Mouse (Mus musculus) MEL (cell line): Measurements from ENCODE around the gene Fgf23. TPM values are rescaled to one million over a fixed set of nuclear protein-coding genes. Genes with fewer than 3 reads are reported as not detected.

Experiments used
- DNase-seq: peaks from one replicate; pipeline ENCODE4 v3.0.0; 2011; ENCODE audit warnings: low read depth, low spot score
- H3K27ac ChIP-seq: 2 replicates; pipeline ENCODE4 v1.5.1; 2012; ENCODE audit warnings: low read depth, mild to moderate bottlenecking, control low read depth, low read length, moderate library complexity; ENCODE audit not compliant: control insufficient read depth
- H3K27me3 ChIP-seq, 2 experiments: fragments of 150-350 bp in 1 of 2; sonication (generic) in 1 of 2; 2 replicates each; pipeline ENCODE4 v1.6.1; 2012; ENCODE audit warnings: low read length in 2 of 2, mild to moderate bottlenecking in 2 of 2, improper control_type of control experiment in 1 of 2, moderate library complexity in 1 of 2; ENCODE audit not compliant: insufficient read depth in 2 of 2, control insufficient read depth in 1 of 2
- H3K36me3 ChIP-seq, 2 experiments: 2 replicates each; pipeline ENCODE4 v1.6.1; 2012 to 2014; ENCODE audit warnings: low read length in 2 of 2, improper control_type of control experiment in 1 of 2, inconsistent platforms in 1 of 2, mild to moderate bottlenecking in 1 of 2; ENCODE audit not compliant: insufficient read depth in 2 of 2, control insufficient read depth in 1 of 2
- H3K4me1 ChIP-seq, 2 experiments: fragments of 150-350 bp in 1 of 2; sonication (generic) in 1 of 2; 2 replicates each; pipeline ENCODE4 v1.6.1; 2012; ENCODE audit warnings: low read length in 2 of 2, improper control_type of control experiment in 1 of 2, mild to moderate bottlenecking in 1 of 2; ENCODE audit not compliant: insufficient read depth in 2 of 2, control insufficient read depth in 1 of 2
- H3K4me3 ChIP-seq, 2 experiments: fragments of 150-350 bp in 1 of 2; sonication (generic) in 1 of 2; 2 replicates each; pipeline ENCODE4 v1.5.1; 2012; ENCODE audit warnings: low read depth in 2 of 2, low read length in 2 of 2, mild to moderate bottlenecking in 2 of 2, moderate library complexity in 2 of 2, control low read depth in 1 of 2, improper control_type of control experiment in 1 of 2; ENCODE audit not compliant: control insufficient read depth in 1 of 2, insufficient read depth in 1 of 2
- H3K79me2 ChIP-seq: 2 replicates; pipeline ENCODE4 v1.6.1; 2012; ENCODE audit warnings: mild to moderate bottlenecking, low read length, moderate library complexity; ENCODE audit not compliant: control insufficient read depth, poor library complexity, insufficient read depth
- H3K9ac ChIP-seq: 2 replicates; pipeline ENCODE4 v1.6.1; 2012; ENCODE audit warnings: low read depth, mild to moderate bottlenecking, control low read depth, low read length, moderate library complexity; ENCODE audit not compliant: control insufficient read depth, poor library complexity, severe bottlenecking
- H3K9me3 ChIP-seq: fragments of 150-350 bp; sonication (generic); replicated peaks from 2 replicates; pipeline ENCODE4 v1.6.1; 2012; ENCODE audit warnings: mild to moderate bottlenecking, low read length, improper control_type of control experiment, moderate library complexity; ENCODE audit not compliant: insufficient read depth
- BHLHE40 ChIP-seq: IDR thresholded peaks from 2 replicates; pipeline ENCODE4 v1.6.1; 2012; ENCODE audit warnings: low read depth, mild to moderate bottlenecking, inconsistent platforms, low read length, improper control_type of control experiment, borderline replicate concordance
- CHD1 ChIP-seq: IDR thresholded peaks from 2 replicates; pipeline ENCODE4 v1.6.1; 2012; ENCODE audit warnings: low read depth, mild to moderate bottlenecking, inconsistent platforms, low read length, improper control_type of control experiment
- E2F4 ChIP-seq: IDR thresholded peaks from 2 replicates; pipeline ENCODE4 v1.6.1; 2011; ENCODE audit warnings: low read depth, low read length, improper control_type of control experiment, borderline replicate concordance
- ELF1 ChIP-seq: IDR thresholded peaks from 2 replicates; pipeline ENCODE4 v1.6.1; 2014; ENCODE audit warnings: low read depth, mild to moderate bottlenecking, inconsistent platforms, low read length, improper control_type of control experiment, moderate library complexity
- EP300 ChIP-seq, 2 experiments: IDR thresholded peaks; 2 replicates each; pipeline ENCODE4 v1.6.1; 2011; ENCODE audit warnings: improper control_type of control experiment in 2 of 2, low read length in 2 of 2, low read depth in 1 of 2, mild to moderate bottlenecking in 1 of 2
- ETS1 ChIP-seq: IDR thresholded peaks from 2 replicates; pipeline ENCODE4 v1.6.1; 2012; ENCODE audit warnings: low read depth, mild to moderate bottlenecking, inconsistent platforms, low read length, improper control_type of control experiment, moderate library complexity
- GATA1 ChIP-seq: IDR thresholded peaks from 2 replicates; pipeline ENCODE4 v1.6.1; 2011; ENCODE audit warnings: low read depth, low read length, improper control_type of control experiment
- KAT2A ChIP-seq: conservative IDR thresholded peaks from 2 replicates; pipeline ENCODE4 v1.6.1; 2012; ENCODE audit warnings: low read depth, low read length, improper control_type of control experiment, inconsistent platforms
- MEF2A ChIP-seq: IDR thresholded peaks from 2 replicates; pipeline ENCODE4 v1.6.1; 2014; ENCODE audit warnings: low read depth, mild to moderate bottlenecking, inconsistent platforms, low read length, improper control_type of control experiment; ENCODE audit not compliant: poor library complexity, insufficient replicate concordance, severe bottlenecking; ENCODE audit errors: extremely low read depth
- MYB ChIP-seq: IDR thresholded peaks from 2 replicates; pipeline ENCODE4 v1.6.1; 2011; ENCODE audit warnings: mild to moderate bottlenecking, low read depth, low read length, improper control_type of control experiment
- NELFE ChIP-seq: IDR thresholded peaks from 2 replicates; pipeline ENCODE4 v1.6.1; 2011; ENCODE audit warnings: low read depth, low read length, improper control_type of control experiment
- NRF1 ChIP-seq: IDR thresholded peaks from 2 replicates; pipeline ENCODE4 v1.6.1; 2014; ENCODE audit warnings: low read depth, mild to moderate bottlenecking, inconsistent platforms, low read length, improper control_type of control experiment, moderate library complexity; ENCODE audit not compliant: poor library complexity, insufficient read depth, severe bottlenecking
- POLR2A ChIP-seq, 2 experiments: IDR thresholded peaks; 2 replicates each; pipeline ENCODE4 v1.6.1; 2011 to 2012; ENCODE audit warnings: low read length in 2 of 2, mild to moderate bottlenecking in 2 of 2, control low read depth in 1 of 2, improper control_type of control experiment in 1 of 2, low read depth in 1 of 2, moderate library complexity in 1 of 2; ENCODE audit not compliant: control insufficient read depth in 1 of 2, insufficient read depth in 1 of 2, poor library complexity in 1 of 2
- RAD21 ChIP-seq: IDR thresholded peaks from 2 replicates; pipeline ENCODE4 v1.6.1; 2011; ENCODE audit warnings: mild to moderate bottlenecking, low read depth, low read length, improper control_type of control experiment
- RCOR1 ChIP-seq: IDR thresholded peaks from 2 replicates; pipeline ENCODE4 v1.6.1; 2012; ENCODE audit warnings: low read depth, mild to moderate bottlenecking, inconsistent platforms, low read length, improper control_type of control experiment
- TAL1 ChIP-seq: IDR thresholded peaks from 2 replicates; pipeline ENCODE4 v1.6.1; 2012; ENCODE audit warnings: mild to moderate bottlenecking, inconsistent platforms, low read length, moderate library complexity, mixed read lengths
- TCF12 ChIP-seq: IDR thresholded peaks from 2 replicates; pipeline ENCODE4 v1.6.1; 2014; ENCODE audit warnings: low read depth, mild to moderate bottlenecking, inconsistent platforms, low read length, improper control_type of control experiment, moderate library complexity
- USF1 ChIP-seq: IDR thresholded peaks from 2 replicates; pipeline ENCODE4 v1.6.1; 2014; ENCODE audit warnings: low read depth, mild to moderate bottlenecking, inconsistent platforms, low read length, improper control_type of control experiment, moderate library complexity
- USF2 ChIP-seq, 2 experiments: IDR thresholded peaks; 2 replicates each; pipeline ENCODE4 v1.6.1; 2011 to 2012; ENCODE audit warnings: improper control_type of control experiment in 2 of 2, low read length in 2 of 2, borderline replicate concordance in 1 of 2, inconsistent platforms in 1 of 2, low read depth in 1 of 2, mild to moderate bottlenecking in 1 of 2; ENCODE audit not compliant: insufficient read depth in 1 of 2
- ZKSCAN1 ChIP-seq: IDR thresholded peaks from 2 replicates; pipeline ENCODE4 v1.6.1; 2012; ENCODE audit warnings: low read depth, mild to moderate bottlenecking, inconsistent platforms, low read length, improper control_type of control experiment, moderate library complexity
- ZNF384 ChIP-seq: IDR thresholded peaks from 2 replicates; pipeline ENCODE4 v1.6.1; 2012; ENCODE audit warnings: low read depth, mild to moderate bottlenecking, inconsistent platforms, low read length, improper control_type of control experiment
- polyA plus RNA-seq, 2 experiments: library from polyadenylated mRNA; stranded (reverse) in 1 of 2; unstranded in 1 of 2; fragments of >175 nt in 1 of 2; fragments of >200 nt in 1 of 2; gene quantifications; 2 replicates each; pipeline versions ENCODE4 v1.2.1 to v1.2.4; 2012; ENCODE audit warnings: low replicate concordance in 2 of 2, low read depth in 1 of 2; ENCODE audit not compliant: insufficient read length in 2 of 2, insufficient read depth in 1 of 2, missing spikeins in 1 of 2
- total RNA-seq: library from RNA; depleted of rRNA; stranded (reverse); fragments of 300-350 nt; gene quantifications from 2 replicates; pipeline ENCODE4 v1.2.3, GENCODE M21; 2012

Fgf23 gene
- total and polyA plus RNA-seq, 3 experiments = not detected

GRCm38 (mm10) chr6:127109402-127109930 is 36.8 kb downstream of the Fgf23 start, which contains the start of gene Tigar (continued):
- TF ChIP-seq MEF2A (no peak), ETS1 (peak; percentile 66; the same call in 1 of the 2 replicates), RAD21 (no peak), E2F4 (no peak), TCF12 (peak; percentile 91), KAT2A (no peak), USF1 (no peak), ZKSCAN1 (no peak), POLR2A (IDR thresholded peaks at IDR 0.05; ENCODE audit: control insufficient read depth in 1 of 2, insufficient read depth in 1 of 2, low read depth in 1 of 2, low read length in 2 of 2, poor library complexity in 1 of 2) (peak; percentile 80), ZNF384 (no peak), EP300 (IDR thresholded peaks at IDR 0.05; ENCODE audit: low read depth in 1 of 2, low read length in 2 of 2) (peak in 1 of 2 experiments; percentile 77; a peak in 2 of 4 replicates), NELFE (peak; percentile 67), CHD1 (no peak)

- Histone ChIP-seq H3K79me2 (no peaks in the 10 kb centered on the region), H3K4me3 (no peak overlapping the region), H3K27ac (no peak overlapping the region), H3K27me3 (peaks cover 0 to 2% of the 10 kb centered on the region in 2 experiments; a peak in 2 of 4 replicates), H3K36me3 (no peaks in the 10 kb centered on the region), H3K4me1 (no peaks in the 10 kb centered on the region), H3K9ac (no peak overlapping the region), H3K9me3 (no peaks in the 10 kb centered on the region)
- TF ChIP-seq ELF1 = no peak
- TF ChIP-seq RCOR1 = no peak
- TF ChIP-seq ZKSCAN1 = no peak
- TF ChIP-seq USF2 (IDR thresholded peaks at IDR 0.05; ENCODE audit: borderline replicate concordance in 1 of 2, insufficient read depth in 1 of 2, low read depth in 1 of 2, low read length in 2 of 2) = no peak
- no peak for TF ChIP-seq GATA1
- no peak for TF ChIP-seq NRF1
- no peak for TF ChIP-seq TAL1
- TF ChIP-seq USF1 = no peak
- no peak for TF ChIP-seq MYB
- no peak for TF ChIP-seq BHLHE40
- no peak for DNase-seq
Observed at GRCm38 (mm10) chr6:127114753-127115456, 42.2 kb downstream of the Fgf23 start.
